Mouse (Mus musculus): ENCODE data around the gene Dtd1.

DNA sequence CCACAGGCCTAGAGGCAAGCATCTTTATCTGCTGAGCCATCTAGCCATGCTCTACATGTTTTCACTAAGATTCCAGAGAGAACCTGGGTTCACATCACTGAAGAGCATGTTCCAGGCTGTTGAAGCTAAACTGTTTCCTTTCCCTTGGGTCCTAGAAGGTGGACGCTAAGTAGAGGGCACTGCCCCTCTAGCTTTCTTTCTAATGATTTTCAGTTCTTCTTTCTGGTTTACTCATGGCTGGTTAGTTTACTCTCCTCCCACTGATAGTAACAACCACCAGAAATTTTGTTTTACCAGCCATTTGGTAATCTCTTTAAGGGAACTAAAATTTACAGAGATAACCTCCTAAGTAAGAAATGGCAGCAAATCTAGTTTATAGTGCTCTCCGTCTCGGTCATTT lies 45.8 kb upstream of the Dtd1 start:
- no peak for TF ChIP-seq CTCF (conservative IDR thresholded peaks at IDR 0.05; ENCODE audit: insufficient read depth, insufficient read length, low read depth, low read length)
- TF ChIP-seq POLR2A (IDR thresholded peaks at IDR 0.05; ENCODE audit: low read depth, low read length), result no peak

All from kidney, adult 2 months (tissue).